Mouse (Mus musculus): ENCODE results near the gene Efhc1. TPM values are rescaled to one million over a fixed set of nuclear protein-coding genes. Genes with fewer than 3 reads are reported as not detected.

The Efhc1 gene
- total and polyA plus RNA-seq, 3 experiments: not detected

GRCm38 (mm10) chr1:20954876-20955275 lies 3.5 kb downstream of the Efhc1 start:
- Histone ChIP-seq H3K4me1 (ENCODE audit: control insufficient read depth in 1 of 2, insufficient read depth in 2 of 2, low read length in 2 of 2) (no peaks in the 10 kb centered on the region), H3K4me3 (ENCODE audit: control insufficient read depth in 1 of 2, insufficient read depth in 1 of 2, low read depth in 2 of 2, low read length in 2 of 2) (no peak overlapping the region), H3K9ac (ENCODE audit: control insufficient read depth, low read depth, low read length, poor library complexity, severe bottlenecking) (no peak overlapping the region), H3K27ac (ENCODE audit: control insufficient read depth, low read depth, low read length) (no peak overlapping the region), H3K27me3 (ENCODE audit: control insufficient read depth in 1 of 2, insufficient read depth in 2 of 2, low read length in 2 of 2) (peaks cover 0 to 5% of the 10 kb centered on the region in 2 experiments; a peak in 1 of 4 replicates), H3K36me3 (ENCODE audit: control insufficient read depth in 1 of 2, insufficient read depth in 2 of 2, low read length in 2 of 2) (no peaks in the 10 kb centered on the region), H3K9me3 (replicated peaks; ENCODE audit: insufficient read depth, low read length) (no peaks in the 10 kb centered on the region), H3K79me2 (ENCODE audit: control insufficient read depth, insufficient read depth, low read length, poor library complexity) (no peaks in the 10 kb centered on the region)
- DNase-seq (ENCODE audit: low read depth, low spot score): no peak
- TF ChIP-seq POLR2AphosphoS2 (IDR thresholded peaks at IDR 0.05; ENCODE audit: low read length): no peak
- TF ChIP-seq MEF2A (IDR thresholded peaks at IDR 0.05; ENCODE audit: extremely low read depth, insufficient replicate concordance, low read depth, low read length, poor library complexity, severe bottlenecking): no peak
- no peak for TF ChIP-seq MAX (IDR thresholded peaks at IDR 0.05; ENCODE audit: low read length)
- no peak for TF ChIP-seq TAL1 (IDR thresholded peaks at IDR 0.05; ENCODE audit: low read length)

- no peaks in the 10 kb centered on the region for H3K79me2 ChIP-seq (ENCODE audit: control insufficient read depth, insufficient read depth, low read length, poor library complexity)
- no peak overlapping the region for H3K4me3 ChIP-seq (ENCODE audit: control insufficient read depth in 1 of 2, insufficient read depth in 1 of 2, low read depth in 2 of 2, low read length in 2 of 2)
- no peak overlapping the region for H3K27ac ChIP-seq (ENCODE audit: control insufficient read depth, low read depth, low read length)
- no peaks in the 10 kb centered on the region; a peak in 2 of 4 replicates for H3K27me3 ChIP-seq (ENCODE audit: control insufficient read depth in 1 of 2, insufficient read depth in 2 of 2, low read length in 2 of 2)
- H3K36me3 ChIP-seq (ENCODE audit: control insufficient read depth in 1 of 2, insufficient read depth in 2 of 2, low read length in 2 of 2): no peaks in the 10 kb centered on the region
- no peaks in the 10 kb centered on the region for H3K4me1 ChIP-seq (ENCODE audit: control insufficient read depth in 1 of 2, insufficient read depth in 2 of 2, low read length in 2 of 2)
- H3K9ac ChIP-seq (ENCODE audit: control insufficient read depth, low read depth, low read length, poor library complexity, severe bottlenecking): no peak overlapping the region
- no peak for DNase-seq (ENCODE audit: low read depth, low spot score)
- no peaks in the 10 kb centered on the region for H3K9me3 ChIP-seq (replicated peaks; ENCODE audit: insufficient read depth, low read length)
- no peak for TF ChIP-seq ELF1 (IDR thresholded peaks at IDR 0.05; ENCODE audit: low read depth, low read length)
- no peak for TF ChIP-seq ZNF384 (IDR thresholded peaks at IDR 0.05; ENCODE audit: low read depth, low read length)
- TF ChIP-seq TBP (IDR thresholded peaks at IDR 0.05; ENCODE audit: low read depth, low read length): no peak
- no peak for TF ChIP-seq HCFC1 (IDR thresholded peaks at IDR 0.05; ENCODE audit: low read depth, low read length)
These were observed 18.2 kb downstream of the Efhc1 start for GRCm38 (mm10) chr1:20969642-20970041.

GRCm38 (mm10) chr1:20973389-20973788 lies 22.0 kb downstream of the Efhc1 start:
- H3K36me3 ChIP-seq (ENCODE audit: control insufficient read depth in 1 of 2, insufficient read depth in 2 of 2, low read length in 2 of 2): no peaks in the 10 kb centered on the region
- no peak for TF ChIP-seq ZNF384 (IDR thresholded peaks at IDR 0.05; ENCODE audit: low read depth, low read length)
- no peak for TF ChIP-seq ZC3H11A (IDR thresholded peaks at IDR 0.05; ENCODE audit: low read depth, low read length)
- no peak for TF ChIP-seq POLR2AphosphoS5 (IDR thresholded peaks at IDR 0.05; ENCODE audit: borderline replicate concordance, low read depth, low read length)
- TF ChIP-seq MAZ (IDR thresholded peaks at IDR 0.05; ENCODE audit: low read depth, low read length): no peak
- no peak for TF ChIP-seq MAX (IDR thresholded peaks at IDR 0.05; ENCODE audit: low read length)
- TF ChIP-seq RCOR1 (IDR thresholded peaks at IDR 0.05; ENCODE audit: low read depth, low read length): no peak
- no peak for TF ChIP-seq ELF1 (IDR thresholded peaks at IDR 0.05; ENCODE audit: low read depth, low read length)
- no peak for TF ChIP-seq USF1 (IDR thresholded peaks at IDR 0.05; ENCODE audit: low read depth, low read length)
- DNase-seq (ENCODE audit: low read depth, low spot score): no peak
- no peaks in the 10 kb centered on the region for H3K4me1 ChIP-seq (ENCODE audit: control insufficient read depth in 1 of 2, insufficient read depth in 2 of 2, low read length in 2 of 2)
- no peaks in the 10 kb centered on the region; a peak in 2 of 4 replicates for H3K27me3 ChIP-seq (ENCODE audit: control insufficient read depth in 1 of 2, insufficient read depth in 2 of 2, low read length in 2 of 2)
- no peak overlapping the region for H3K9ac ChIP-seq (ENCODE audit: control insufficient read depth, low read depth, low read length, poor library complexity, severe bottlenecking)
- H3K27ac ChIP-seq (ENCODE audit: control insufficient read depth, low read depth, low read length): no peak overlapping the region
- H3K9me3 ChIP-seq (replicated peaks; ENCODE audit: insufficient read depth, low read length): no peaks in the 10 kb centered on the region
- no peaks in the 10 kb centered on the region for H3K79me2 ChIP-seq (ENCODE audit: control insufficient read depth, insufficient read depth, low read length, poor library complexity)
- H3K4me3 ChIP-seq (ENCODE audit: control insufficient read depth in 1 of 2, insufficient read depth in 1 of 2, low read depth in 2 of 2, low read length in 2 of 2): no peak overlapping the region
